Mouse (Mus musculus): ENCODE measurements at regions not wholly inside any gene's neighbourhood (a gene's known extent, or its start where the extent isn't known, plus 50 kb on each side); places are given as distances from the start of the nearest gene placed in this dataset.

GRCm38 (mm10) chr16:70244205-70244756 lies 69.5 kb upstream of the Gbe1 start:
- TF ChIP-seq CTCF (IDR thresholded peaks at IDR 0.05; ENCODE audit: extremely low read depth, insufficient read depth, low read length) (no peak), POLR2A (IDR thresholded peaks at IDR 0.05; ENCODE audit: extremely low read depth, insufficient read depth, low read length) (no peak)

Measured in cortical plate, adult 2 months (tissue).